Mouse (Mus musculus) embryonic fibroblast, embryonic 13.5 days (primary cell): Measurements from ENCODE around the gene Litaf.

Experiments
- CTCF ChIP-seq: IDR thresholded peaks from 2 replicates; pipeline ENCODE4 v1.5.1; 2011; ENCODE audit warnings: mild to moderate bottlenecking, control low read depth, low read length, moderate library complexity, borderline replicate concordance; ENCODE audit not compliant: insufficient read depth
- POLR2A ChIP-seq: IDR thresholded peaks from 2 replicates; pipeline ENCODE4 v1.6.1; 2011; ENCODE audit warnings: low read depth, mild to moderate bottlenecking, control low read depth, low read length, moderate library complexity

DNA sequence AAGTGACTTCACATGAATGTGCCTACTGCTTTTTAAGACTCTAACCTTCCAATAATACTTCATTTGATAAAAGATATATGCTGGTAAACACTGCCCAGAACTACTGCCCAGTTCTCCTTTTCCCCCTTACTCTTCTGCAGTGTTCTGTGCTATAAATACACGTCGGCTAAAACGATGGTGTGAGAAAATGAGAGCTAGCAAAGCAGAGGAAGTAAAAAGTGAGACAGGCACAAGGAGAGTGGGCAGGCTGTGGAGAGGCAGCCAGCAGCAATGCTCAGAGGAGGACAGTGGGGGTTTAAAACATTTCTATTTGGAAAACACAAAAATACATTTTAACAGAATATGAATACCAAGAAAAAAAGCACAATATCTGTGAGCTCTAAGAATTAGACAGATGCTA lies 26.6 kb upstream of the Litaf start:
- TF ChIP-seq POLR2A: no peak
- TF ChIP-seq CTCF: no peak
